Mouse (Mus musculus): ENCODE data around the gene Hist1h2ac. TPM values are rescaled to one million over a fixed set of nuclear protein-coding genes. Genes with fewer than 3 reads are reported as not detected.

Hist1h2ac gene
- total RNA-seq, 2 experiments from 2014 or later = 2.1 to 2.7 TPM

DNA sequence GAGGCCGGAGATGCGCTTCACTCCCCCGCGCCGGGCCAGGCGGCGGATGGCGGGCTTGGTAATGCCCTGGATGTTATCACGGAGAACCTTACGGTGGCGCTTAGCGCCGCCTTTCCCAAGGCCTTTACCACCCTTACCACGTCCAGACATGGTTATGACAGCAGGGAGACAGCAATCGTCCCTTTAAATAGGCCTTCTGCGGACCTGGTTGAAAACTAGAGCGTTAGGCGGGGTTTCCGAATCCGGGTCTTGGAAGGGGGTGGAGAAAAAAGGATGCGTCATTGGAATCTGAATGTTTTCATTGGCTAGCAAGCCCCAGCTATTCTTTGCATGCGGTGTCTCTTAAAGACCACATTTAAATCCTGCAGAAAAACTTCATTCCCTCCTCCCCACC is 14.5 kb upstream of the Hist1h2ac start, which contains the start of gene Hist1h4c:
Hist1h4c (minus strand) TSS at position 155 of the 394 bp plus-strand sequence.
- intact Hi-C loops (cut with DNase I) = loop anchor here (1.0 to 10.0 kb wide), 6 partner anchors 13 to 1943 kb away; partner anchors contain the start of genes Hist1h1b, Hist1h1e, Hist1h2ag and Hist1h2ak
- no peak; the same call in 1 of the 2 replicates for TF ChIP-seq CTCF (IDR thresholded peaks at IDR 0.05)
- Histone ChIP-seq H3K27ac (peak within 1 kb of the TSS; percentile 82), H3K4me3 (peak within 1 kb of the TSS; percentile 62)
- peak; percentile 99 for DNase-seq (ENCODE audit: extremely low spot score in 1 of 2, low spot score in 2 of 2)

- H3K4me3 ChIP-seq = peak overlapping the region; percentile 62
- TF ChIP-seq CTCF (IDR thresholded peaks at IDR 0.05) = peak; percentile 79
- intact Hi-C loops (cut with DNase I) = loop anchor here (1.0 to 10.0 kb wide), 6 partner anchors 12 to 1943 kb away; partner anchors contain the start of genes Hist1h1b, Hist1h1e, Hist1h2ag and Hist1h2ak
- peak overlapping the region; percentile 82 for H3K27ac ChIP-seq
- DNase-seq (ENCODE audit: extremely low spot score in 1 of 2, low spot score in 2 of 2) = peak in 1 of 2 experiments; percentile 56
Measured at GRCm38 (mm10) chr13:23697491-23698299, 13.9 kb upstream of the Hist1h2ac start.

GRCm38 (mm10) chr13:23696061-23696474 is 12.3 kb upstream of the Hist1h2ac start:
- intact Hi-C loops (cut with DNase I) = loop anchor here (5.0 to 10.0 kb wide), 5 partner anchors 74 to 1941 kb away; partner anchors contain the start of genes Hist1h1b, Hist1h1e, Hist1h2ag and Hist1h2ak
- Histone ChIP-seq H3K4me3 (no peak overlapping the region), H3K27ac (no peak overlapping the region)
- DNase-seq (ENCODE audit: extremely low spot score in 1 of 2, low spot score in 2 of 2) = no peak
- TF ChIP-seq CTCF (IDR thresholded peaks at IDR 0.05) = no peak

- no peak for TF ChIP-seq CTCF (IDR thresholded peaks at IDR 0.05)
- intact Hi-C loops (cut with DNase I) = loop anchor here (5.0 to 10.0 kb wide), 5 partner anchors 73 to 1941 kb away; partner anchors contain the start of genes Hist1h1b, Hist1h1e, Hist1h2ag and Hist1h2ak
- no peak for DNase-seq (ENCODE audit: extremely low spot score in 1 of 2, low spot score in 2 of 2)
Measured at GRCm38 (mm10) chr13:23695514-23695913, 11.8 kb upstream of the Hist1h2ac start, which contains the start of gene Hist1h1t. Gene Hist1h1t (plus strand): TSS chr13:23695814.

DNA sequence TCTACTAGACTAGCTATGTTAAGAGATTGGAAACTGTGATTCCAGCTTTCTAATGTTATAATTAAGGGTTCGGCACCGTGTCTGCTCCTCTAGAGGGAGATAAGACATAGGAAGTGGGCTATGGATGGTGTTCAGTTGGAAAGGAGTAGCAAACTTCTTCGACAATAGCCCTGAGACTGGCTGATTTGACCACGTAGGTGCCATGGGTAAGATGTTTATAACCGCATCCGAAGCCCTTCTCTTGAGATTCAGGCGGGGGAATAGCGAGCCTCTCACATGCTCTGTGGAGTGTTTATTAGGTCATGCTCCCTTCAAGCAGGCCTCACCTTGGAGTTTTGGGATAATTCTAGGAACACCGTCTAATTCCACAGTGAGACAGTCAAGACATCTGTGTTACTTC is 11.2 kb upstream of the Hist1h2ac start:
- Histone ChIP-seq H3K27ac (no peak overlapping the region), H3K4me3 (no peak overlapping the region)
- TF ChIP-seq CTCF (IDR thresholded peaks at IDR 0.05) = no peak
- intact Hi-C loops (cut with DNase I) = loop anchor here (5.0 to 10.0 kb wide), 5 partner anchors 73 to 1940 kb away; partner anchors contain the start of genes Hist1h1b, Hist1h1e, Hist1h2ag and Hist1h2ak
- DNase-seq (ENCODE audit: extremely low spot score in 1 of 2, low spot score in 2 of 2) = no peak

More at GRCm38 (mm10) chr13:23695514-23695913, 11.8 kb upstream of the Hist1h2ac start, which contains the start of gene Hist1h1t:
- Histone ChIP-seq H3K4me3 (no peak within 1 kb of the TSS), H3K27ac (no peak within 1 kb of the TSS)

GRCm38 (mm10) chr13:23693856-23694440 is 10.2 kb upstream of the Hist1h2ac start:
- intact Hi-C loops (cut with DNase I) = loop anchor here (10.0 kb wide), 2 partner anchors 1909 to 1939 kb away; partner anchors contain the start of genes Hist1h1b, Hist1h2ak, Hist1h2an and Hist1h2bn
- no peak overlapping the region for H3K4me3 ChIP-seq
- H3K27ac ChIP-seq = no peak overlapping the region
- no peak for DNase-seq (ENCODE audit: extremely low spot score in 1 of 2, low spot score in 2 of 2)
- TF ChIP-seq CTCF (IDR thresholded peaks at IDR 0.05) = no peak

GRCm38 (mm10) chr13:23689459-23689858 is 5.7 kb upstream of the Hist1h2ac start:
- TF ChIP-seq CTCF (IDR thresholded peaks at IDR 0.05) = no peak
- DNase-seq (ENCODE audit: extremely low spot score in 1 of 2, low spot score in 2 of 2) = no peak
- no peak overlapping the region for H3K4me3 ChIP-seq
- no peak overlapping the region for H3K27ac ChIP-seq
- intact Hi-C loops (cut with DNase I) = loop anchor here (10.0 kb wide), 2 partner anchors 255 to 1865 kb away; no protein-coding TSS in a partner anchor

DNA sequence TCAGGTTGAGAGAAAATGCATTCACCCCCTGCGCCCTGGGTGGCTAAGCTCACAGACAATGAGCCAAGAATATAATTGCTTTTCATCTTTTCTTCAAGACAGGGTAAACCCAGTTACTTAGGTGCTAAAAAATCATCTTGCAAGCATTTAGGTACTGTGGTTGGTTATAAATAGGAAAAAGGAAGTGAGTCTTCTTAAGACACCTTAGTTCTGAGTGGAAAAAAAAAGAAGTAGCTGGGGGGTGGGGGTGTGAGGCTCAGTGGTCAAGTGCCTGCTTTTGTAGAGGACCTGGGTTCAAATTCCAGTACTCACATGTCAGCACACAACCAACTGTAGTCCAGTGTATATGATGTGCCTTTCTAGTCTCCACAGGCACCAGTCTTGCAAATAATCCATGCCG is 5.2 kb upstream of the Hist1h2ac start:
- no peak for TF ChIP-seq CTCF (IDR thresholded peaks at IDR 0.05)
- no peak overlapping the region for H3K27ac ChIP-seq
- no peak overlapping the region for H3K4me3 ChIP-seq
- intact Hi-C loops (cut with DNase I) = loop anchor here (10.0 kb wide), 2 partner anchors 254 to 1864 kb away; no protein-coding TSS in a partner anchor
- no peak for DNase-seq (ENCODE audit: extremely low spot score in 1 of 2, low spot score in 2 of 2)

DNA sequence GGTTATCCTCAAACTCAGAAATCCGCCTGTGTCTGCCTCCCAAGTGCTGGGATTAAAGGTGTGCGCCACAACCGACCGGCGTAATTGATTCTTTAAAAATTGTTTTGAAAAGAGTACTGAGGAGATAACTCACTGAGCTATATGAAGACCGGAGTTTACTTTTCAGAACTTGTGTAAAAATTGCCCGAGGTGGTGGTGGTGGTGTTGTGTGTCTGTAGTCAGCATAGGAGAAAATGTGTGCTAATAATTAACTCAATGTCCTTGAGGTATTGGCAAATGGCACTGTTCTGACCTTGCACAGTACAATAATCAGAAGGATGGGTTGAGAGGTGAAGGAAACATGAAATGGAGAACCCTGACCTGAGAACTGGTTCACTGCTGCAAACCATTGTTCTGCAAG is 4.2 kb upstream of the Hist1h2ac start:
- intact Hi-C loops (cut with DNase I) = loop anchor here (10.0 kb wide), 2 partner anchors 253 to 1863 kb away; no protein-coding TSS in a partner anchor
- Histone ChIP-seq H3K4me3 (no peak overlapping the region), H3K27ac (no peak overlapping the region)
- no peak for TF ChIP-seq CTCF (IDR thresholded peaks at IDR 0.05)
- DNase-seq (ENCODE audit: extremely low spot score in 1 of 2, low spot score in 2 of 2) = no peak

- Histone ChIP-seq H3K27ac (no peak overlapping the region), H3K4me3 (no peak overlapping the region)
- TF ChIP-seq CTCF (IDR thresholded peaks at IDR 0.05) = no peak
- DNase-seq (ENCODE audit: extremely low spot score in 1 of 2, low spot score in 2 of 2) = no peak
- intact Hi-C loops (cut with DNase I) = loop anchor here (10.0 kb wide), 2 partner anchors 252 to 1862 kb away; no protein-coding TSS in a partner anchor
Measured at GRCm38 (mm10) chr13:23687181-23687580, 3.4 kb upstream of the Hist1h2ac start.

DNA sequence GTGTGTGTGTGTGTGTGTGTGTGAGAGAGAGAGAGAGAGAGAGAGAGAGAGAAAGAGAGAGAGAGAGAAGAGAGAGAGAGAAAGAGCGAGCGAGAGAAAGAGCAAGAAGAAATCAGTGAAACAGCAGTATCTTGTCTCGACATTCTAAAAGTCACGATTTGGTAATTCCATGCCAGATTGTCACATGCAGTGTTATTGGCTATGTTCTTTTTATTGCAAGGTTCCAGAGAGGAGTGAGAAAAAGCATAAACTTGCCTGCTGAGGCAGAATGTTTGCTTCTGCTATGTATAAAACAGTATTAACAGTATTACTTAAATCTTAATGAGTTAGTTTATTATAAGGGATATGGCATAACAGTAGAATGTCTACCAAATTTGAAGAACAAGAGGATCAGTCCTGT is 2.2 kb upstream of the Hist1h2ac start:
- peak overlapping the region; percentile 21; the same call in 1 of the 2 replicates for H3K4me3 ChIP-seq
- H3K27ac ChIP-seq = no peak overlapping the region
- intact Hi-C loops (cut with DNase I) = loop anchor here (1.0 to 10.0 kb wide), 4 partner anchors 12 to 1861 kb away; partner anchors contain the start of gene Hist1h4c
- no peak for DNase-seq (ENCODE audit: extremely low spot score in 1 of 2, low spot score in 2 of 2)
- TF ChIP-seq CTCF (IDR thresholded peaks at IDR 0.05) = no peak

Data from left cerebral cortex, adult 2 months (tissue).